Mouse (Mus musculus): ENCODE measurements around the gene Irak3.
"Not testable (repeated sequence)": the region's sequence is repeated elsewhere in the genome, so short reads cannot be mapped to it uniquely, and the experiment has no call there.

Irak3 gene

DNA sequence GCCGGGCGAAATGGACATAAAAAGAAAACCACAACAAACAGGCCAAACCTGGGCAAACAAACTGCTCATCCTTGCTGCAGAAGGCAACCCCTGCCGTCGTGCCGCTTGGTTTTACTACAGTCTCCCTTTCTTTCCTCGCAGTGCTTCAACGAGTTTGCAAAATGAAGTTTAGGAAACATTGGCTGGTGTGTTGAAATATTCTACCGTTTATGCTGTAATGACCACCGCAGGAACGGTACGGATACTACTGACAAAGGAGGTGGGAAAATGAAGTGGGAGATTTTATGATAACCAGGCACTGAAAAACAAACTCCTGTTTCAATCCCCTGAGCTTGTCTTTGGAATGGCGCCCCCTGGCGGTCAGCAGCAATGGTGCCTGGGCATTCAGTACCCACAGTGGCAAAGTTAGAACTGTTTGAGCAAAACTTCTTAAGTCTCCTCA is at the start of gene Irak3:
Gene Irak3 (minus strand): TSS at position 170 of the 442 bp plus-strand sequence.
- DNase-seq, result peak; percentile 86

DNA sequence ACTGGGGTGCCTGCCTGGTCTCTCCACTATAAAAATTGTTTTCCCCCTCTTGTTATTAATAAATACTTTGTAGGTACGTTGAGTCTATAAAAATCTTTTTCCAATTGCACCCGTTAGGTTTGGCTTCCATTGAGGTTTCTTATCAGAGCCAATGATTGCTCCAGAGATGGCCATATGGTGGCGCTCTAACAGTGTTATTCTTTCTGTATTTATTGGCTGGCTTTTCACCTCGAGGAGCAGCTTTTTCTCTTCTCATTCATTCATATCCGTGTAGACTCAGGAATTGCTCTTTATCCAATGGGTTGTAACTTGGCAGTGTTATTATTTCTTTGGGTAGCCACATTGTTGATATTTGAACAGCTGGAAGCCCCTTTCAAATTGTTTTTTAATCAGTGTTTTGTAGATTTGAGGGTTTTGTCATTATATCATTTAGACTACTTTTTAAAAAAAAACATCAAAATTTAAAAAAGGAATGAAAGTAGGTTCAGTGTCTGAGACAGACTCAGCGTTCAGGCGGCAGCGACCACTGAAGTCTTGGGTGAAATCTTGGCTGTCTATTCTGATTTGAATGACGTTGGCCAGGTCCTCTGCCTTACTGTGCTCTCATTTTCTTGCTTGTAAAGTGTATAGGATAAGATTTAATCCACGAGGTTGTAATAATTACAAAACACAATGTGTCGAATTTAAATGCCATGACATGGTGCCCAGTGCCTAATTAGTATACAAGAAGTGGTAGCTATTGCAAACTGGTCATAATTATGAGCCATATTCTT is 49.2 kb upstream of the Irak3 start:
- DNase-seq, result no peak

DNA sequence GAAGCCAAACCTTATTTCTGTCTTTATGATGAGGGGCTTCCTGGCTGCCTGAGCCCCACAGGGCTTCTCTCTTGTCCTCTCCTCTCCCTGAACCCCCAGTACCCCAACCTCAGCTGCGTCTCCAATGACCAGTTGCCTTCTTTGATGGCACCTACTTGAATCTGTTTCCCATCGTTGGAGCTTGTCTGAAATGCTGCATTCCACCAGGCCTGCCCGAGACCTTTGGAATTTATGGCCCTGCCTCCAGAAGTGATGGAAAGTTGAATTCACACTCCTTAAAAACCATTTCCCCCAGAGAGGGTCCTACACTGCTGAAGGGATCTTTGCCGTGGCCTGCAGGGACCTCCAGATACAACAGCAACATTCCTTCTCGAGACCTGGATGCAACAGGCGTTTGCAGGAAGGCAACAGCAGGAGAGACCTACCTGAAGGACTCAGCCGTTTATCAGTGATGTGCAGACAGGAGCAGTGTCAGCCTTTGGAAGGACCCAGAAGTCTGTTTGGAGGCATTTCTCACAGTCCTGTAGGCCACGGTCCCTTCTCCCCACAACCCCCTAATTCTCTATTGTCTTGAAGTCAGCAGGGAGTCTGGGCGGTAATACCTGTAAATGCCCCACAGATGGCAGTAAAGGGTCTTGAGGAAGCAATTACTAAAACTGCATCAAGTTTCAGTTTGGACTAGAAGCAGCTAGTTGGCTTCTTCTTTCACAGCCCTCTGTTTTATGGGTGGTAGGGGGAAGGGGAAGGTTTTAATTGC is 45.2 kb upstream of the Irak3 start:
- DNase-seq, result peak; percentile 23

DNA sequence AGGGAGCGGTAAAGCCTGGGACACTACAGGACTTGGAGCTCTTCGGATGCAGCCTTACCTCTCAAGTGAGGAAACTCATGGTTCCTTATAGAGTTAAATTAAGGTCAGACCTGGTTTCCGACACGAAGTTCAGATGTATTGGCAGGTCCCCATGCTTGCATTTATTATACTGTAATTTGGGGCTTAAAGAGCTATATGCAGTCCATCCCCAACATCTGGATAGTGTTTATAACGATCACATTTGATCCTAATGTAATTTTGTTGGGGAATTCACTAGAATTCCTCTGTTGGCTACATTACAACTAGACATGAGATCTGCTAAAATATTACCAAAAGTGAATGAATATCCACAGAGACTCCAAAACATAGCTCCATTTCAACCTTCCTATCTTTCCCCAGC is 43.8 kb upstream of the Irak3 start:
- DNase-seq, result no peak

DNA sequence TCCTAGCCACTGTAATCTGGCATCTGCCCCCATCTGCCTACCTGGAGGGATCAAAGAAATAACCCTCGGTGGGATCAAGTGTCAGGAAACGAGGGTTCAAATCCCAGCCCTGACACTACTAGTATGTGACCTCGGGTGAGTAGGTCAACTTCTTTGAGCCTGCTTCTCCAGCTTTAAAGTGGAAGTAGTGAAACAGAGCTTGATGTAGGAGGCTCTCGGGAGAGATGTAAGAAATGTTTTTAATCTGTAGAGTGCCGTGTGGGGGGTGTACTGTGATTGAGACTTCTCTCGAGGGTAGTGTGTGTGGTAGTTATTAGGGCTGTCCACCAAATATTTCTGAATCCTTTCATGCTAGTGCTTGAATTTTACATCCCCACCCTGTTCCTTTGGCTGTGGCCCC is 40.5 kb upstream of the Irak3 start:
- no peak for DNase-seq

DNA sequence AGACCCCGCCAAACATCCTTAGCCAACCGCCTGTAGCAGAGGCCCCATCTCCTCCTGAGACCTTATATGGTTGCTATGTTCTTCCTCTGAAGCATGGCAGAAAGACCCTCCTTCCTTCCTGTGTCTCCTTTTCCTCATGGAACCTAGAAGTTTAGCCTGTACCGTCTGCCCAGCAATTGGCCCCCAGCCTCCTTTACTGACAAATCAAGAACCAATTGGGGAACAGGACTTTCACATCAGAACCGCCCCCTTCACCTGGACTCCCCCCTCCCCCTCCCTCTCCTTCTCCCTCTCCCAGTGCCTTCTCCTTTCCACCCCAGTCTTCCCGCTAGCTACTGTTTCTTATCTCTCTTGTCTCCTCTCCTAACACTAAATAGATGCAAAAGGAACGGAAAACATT is 37.5 kb upstream of the Irak3 start:
- DNase-seq, result no peak

DNA sequence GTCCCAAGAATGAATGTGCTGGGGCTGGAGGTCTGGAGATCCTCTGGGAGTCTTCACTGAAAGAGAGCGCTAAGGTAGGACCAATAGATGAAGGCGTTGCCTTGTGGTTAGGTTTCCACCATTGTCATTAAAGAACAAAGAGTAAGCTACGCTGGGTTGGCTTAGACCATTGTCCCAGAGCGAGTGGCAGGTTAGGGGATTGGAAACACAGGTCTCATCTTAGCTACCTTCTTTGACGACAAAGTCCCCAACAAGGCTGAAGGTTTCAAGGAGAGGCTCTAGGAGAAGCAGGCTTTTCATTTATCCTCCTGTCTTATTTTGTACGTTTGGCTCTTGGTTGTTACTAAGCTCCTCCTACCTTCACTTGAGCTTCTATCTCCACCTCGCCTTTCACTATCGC is 36.3 kb upstream of the Irak3 start:
- DNase-seq, result no peak

DNA sequence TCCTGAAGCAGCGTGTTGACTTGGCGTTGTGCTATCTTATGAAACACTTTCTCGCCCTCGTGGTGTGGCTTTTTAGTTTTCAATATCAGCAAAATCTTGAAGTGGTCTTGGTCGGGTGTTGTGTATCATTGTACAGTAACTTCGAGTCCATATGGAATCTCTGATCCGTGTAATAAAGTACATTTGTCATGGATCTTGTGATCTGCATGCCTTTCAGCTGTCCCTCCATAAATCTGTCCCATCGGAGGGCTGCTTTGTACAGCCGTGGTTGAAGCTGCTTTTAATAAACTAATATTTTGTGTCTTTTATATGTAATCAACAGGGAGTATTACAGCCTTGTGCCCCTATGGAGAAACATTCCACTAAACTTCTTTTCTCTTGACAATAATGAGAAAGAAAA is 34.9 kb upstream of the Irak3 start:
- no peak for DNase-seq

DNA sequence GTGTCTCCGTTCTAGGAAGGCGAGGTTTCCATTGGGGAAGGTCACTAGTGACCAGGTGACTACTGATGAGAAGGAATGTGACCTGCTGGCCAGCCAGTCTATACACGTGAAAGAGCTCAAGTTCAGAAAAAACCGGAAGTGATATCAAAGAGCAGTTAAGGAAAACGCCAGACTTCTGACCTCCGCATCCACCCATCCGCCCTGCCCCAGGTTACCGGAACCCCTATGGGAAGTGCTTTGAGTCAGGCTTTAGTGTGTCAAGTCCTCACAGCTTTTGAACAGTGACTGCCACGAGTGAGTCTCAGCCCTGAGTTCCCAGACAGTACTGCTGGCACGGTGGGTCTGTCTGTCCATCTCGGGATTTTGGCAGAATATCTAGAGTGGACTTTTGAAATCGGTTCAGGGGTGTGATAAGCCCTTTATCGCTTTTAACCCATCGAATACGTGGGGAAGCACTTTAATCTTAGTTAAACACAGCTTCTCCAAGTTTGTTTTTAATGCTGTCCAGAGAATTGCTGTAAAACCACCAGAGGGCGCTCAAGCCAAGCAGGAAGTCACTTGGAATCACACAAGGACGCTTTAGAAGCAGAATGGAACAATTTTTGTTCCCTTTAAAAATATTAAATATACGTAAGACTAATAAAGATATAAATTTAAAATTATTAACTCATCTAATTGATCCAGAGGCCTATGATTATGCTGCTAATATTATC is 31.9 kb upstream of the Irak3 start:
- peak; percentile 73 for DNase-seq

DNA sequence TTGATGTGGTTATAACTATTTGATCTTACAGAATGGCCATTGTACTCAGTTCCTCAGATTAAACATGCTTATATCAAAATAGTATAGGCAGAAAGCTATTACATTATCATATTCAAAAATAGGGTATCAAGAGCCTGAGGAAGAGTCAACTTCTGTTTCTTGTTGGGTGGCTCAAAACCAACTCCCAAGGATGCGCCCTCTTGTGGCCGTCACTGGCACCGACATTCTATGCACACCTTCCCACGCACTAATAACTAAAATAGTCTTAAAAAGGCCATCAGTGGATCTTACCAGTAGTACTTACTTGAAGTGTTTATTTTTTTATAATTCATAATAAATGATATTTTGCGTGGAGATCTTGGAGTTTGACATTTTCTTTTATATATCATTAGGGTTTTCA is 29.8 kb upstream of the Irak3 start:
- peak; percentile 73 for DNase-seq

DNA sequence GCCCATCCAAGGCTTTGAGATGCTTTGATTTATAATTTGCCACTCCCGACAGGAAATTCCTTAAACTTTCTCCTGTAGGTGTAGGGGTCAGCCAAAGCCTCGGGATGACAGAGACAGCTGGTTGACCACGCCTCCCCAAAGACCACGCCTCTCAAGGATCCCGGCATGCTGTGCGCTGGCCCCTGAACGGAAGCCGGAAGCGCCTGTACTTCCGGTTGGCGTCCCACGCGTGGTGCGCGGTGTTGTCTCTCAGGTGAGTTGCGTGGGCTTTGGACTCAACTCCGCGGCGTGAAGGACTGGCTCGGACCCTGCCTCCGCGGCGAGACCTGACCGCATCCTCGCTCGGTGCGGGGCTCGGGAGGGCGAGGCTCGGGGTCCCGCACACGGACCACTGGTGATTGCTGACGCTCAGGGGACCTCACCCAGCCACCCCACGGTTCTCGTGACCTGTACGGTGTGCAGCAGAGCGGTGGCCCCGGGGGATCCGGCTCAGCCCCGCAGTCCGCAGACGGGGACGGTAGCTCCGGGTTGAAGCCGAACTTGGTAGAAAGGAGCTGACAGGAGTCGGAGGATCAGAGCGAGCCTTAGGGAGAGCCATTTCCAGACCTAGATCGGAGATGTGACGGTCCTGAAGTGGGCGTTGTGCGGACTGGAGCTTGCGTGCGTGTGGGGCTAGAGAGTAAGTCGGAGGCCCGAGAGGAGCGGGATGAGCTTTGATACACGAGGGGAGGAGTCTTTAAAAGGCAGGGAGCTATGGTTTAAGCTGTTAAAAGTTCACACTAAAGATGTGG is 25.1 kb upstream of the Irak3 start, which contains the start of gene Llph:
Gene Llph (plus strand): TSS at position 200 of the 791 bp plus-strand sequence.
- peak; percentile 91 for DNase-seq

DNA sequence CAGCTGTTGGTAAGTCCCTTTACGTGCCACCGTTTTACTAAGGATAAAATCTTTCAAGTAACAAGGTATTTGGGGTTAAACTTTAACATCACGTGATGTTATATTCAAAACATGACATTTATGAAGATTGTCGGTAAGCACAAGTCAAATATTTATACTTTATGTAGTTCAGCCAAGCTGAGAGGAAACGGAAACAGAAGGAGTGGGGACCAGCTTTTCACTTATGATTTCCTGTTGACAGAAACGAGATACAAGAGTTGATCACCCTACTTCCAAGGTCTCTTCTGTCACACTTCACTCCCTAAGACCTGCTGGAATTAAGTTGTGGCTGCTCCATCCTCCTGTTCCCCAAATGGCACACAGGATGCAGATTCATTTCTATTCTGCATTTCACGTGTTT is 18.8 kb upstream of the Irak3 start:
- DNase-seq, result no peak

DNA sequence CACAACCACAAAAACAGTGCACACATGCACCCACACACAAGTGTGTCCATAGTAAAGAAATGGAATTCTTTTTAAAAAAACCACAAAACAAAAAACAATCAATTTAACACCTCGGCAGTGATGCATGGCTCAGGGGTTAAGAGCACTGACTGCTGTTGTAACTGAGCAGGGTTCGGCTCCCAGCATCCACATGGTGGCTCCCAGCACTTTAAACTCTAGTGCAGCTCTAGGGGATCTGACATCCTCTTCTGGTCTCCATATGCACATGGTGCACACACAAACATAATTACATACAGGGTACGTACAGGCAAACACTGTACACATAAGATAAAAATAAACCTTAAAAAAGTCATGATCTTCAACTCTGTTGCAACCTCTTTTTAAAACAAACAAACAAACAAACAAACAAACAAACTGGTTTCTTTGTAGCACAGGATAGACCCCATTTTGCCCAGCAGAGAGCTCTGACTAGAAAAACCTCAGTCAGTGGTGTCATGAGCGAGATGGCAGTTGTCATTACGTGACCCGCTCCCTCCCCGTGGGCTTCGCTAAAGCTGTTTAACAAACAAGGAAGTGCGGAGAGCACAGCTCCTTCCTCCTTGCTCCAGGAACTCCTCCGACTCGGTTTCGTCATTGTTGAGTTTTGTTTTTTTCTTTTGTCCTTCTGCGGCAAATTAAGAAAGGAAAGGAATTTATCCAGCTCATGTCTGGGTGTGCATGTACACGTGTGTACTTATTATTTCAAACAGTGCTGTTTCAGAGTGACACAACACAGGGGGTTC is 17.8 kb upstream of the Irak3 start:
- peak; percentile 20 for DNase-seq

DNA sequence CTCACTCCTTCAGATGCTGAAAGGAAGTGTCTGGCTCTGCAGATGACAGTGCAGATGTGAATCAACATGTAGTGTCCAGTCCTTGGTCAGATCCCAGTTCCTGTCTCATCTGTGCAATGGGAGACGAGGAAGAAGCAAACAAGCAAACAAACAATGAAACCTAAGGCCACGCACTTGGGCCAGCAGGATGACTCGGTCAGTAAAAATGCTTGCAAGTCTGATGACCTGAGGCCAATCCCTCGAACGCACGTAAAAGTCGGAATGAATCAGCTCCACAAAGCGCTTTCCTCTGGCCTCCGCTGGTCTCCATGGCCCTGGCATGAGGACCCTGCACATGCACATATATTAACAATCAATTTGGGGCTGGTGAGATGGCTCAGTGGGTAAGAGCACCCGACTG is 17.1 kb upstream of the Irak3 start:
- DNase-seq, result no peak

DNA sequence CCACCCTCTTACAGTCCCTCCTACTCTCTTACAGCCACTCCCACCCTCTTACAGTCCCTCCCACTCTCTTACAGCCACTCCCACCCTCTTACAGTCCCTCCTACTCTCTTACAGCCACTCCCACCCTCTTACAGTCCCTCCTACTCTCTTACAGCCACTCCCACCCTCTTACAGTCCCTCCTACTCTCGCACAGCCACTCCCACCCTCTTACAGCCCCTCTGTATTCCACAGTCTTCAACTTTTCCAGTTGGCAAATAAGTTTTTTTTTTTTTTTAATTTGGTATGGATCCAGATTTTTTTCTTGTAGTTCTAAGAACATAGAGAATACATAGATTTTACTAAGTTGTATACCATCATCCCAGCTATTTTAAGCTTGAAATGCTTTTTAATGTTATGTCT is 15.2 kb upstream of the Irak3 start:
- not testable (repeated sequence) for DNase-seq

DNA sequence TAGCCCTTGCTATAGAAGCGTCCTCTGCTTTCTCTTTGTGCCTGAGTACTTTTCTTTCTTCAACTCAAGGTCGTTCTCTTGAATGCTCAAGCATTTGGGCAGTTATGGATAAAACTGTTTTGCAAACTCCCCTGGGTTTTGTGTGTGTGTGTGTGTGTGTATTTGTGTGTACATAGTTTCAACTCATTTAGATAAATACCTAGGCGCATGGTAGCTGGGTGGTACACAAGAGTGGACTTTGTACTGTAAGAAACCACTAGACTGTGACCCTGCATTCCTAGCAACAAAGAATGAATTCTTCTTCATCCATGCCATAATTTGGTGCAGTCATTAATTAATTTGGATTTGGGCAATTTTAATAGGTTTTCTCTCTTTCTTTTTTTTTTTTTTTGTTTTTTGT is 8.2 kb upstream of the Irak3 start:
- DNase-seq, result no peak

DNA sequence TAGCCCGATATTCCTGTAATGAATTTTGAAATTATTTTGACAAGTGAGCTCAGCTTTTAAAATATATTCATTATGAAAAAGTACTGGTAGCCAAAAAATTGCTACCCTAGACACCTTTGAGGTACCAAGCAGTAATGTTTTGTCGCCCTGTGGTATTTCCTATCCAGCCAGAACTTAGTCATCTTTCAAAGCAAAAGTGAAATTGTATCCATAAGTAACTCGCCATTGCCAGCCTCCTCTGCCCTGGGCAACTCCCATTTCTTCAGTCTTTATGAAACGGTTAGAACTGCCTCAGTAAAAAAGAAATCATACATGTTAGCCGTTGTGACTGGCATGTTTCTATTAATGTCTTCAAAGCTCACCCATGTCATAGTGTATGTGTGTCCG is 7.6 kb upstream of the Irak3 start:
- DNase-seq, result no peak

DNA sequence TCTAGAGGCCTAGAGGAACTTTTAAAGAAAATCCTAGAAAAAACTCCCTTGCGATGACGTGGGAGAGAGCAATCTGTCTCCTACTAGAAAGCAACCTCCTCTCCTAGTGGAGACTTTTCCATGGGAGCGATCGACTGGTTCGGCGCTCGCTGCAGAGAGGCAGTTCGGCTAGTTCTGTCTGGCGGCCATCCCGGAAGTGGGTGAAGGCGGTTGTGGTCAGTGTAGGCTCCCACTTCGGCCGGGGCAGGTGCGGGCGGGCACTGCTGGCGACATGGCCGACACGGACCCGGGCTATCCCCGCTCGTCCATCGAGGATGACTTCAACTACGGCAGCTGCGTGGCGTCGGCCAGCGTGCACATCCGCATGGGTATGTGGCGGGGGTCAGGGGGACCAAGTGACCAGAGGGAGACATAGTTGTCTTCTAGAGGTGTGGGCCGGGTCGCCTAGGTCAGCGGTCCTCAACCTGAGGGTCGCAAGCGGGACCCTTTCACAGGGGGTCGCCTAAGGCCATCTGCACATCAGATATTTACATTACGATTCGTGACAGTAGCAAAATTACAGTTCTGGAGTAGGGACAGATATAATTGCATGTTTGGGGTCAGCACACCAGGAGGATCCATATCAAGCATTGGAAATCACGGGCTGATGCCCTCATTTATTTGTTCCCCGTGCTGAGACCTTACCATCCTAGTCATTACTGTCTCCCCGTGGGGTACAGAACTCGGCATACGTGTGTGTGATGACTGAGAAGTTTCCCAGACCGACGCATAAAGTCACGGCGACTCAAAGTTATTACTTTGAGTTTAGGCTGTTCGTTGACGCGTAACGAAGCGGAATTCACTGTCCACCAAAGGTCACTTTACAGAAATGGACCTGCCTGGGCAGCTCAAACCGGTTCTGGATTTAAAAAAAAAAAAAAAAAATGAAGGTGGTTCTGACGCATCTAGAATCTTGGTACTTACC is 6.9 kb upstream of the Irak3 start:
- peak; percentile 82 for DNase-seq

DNA sequence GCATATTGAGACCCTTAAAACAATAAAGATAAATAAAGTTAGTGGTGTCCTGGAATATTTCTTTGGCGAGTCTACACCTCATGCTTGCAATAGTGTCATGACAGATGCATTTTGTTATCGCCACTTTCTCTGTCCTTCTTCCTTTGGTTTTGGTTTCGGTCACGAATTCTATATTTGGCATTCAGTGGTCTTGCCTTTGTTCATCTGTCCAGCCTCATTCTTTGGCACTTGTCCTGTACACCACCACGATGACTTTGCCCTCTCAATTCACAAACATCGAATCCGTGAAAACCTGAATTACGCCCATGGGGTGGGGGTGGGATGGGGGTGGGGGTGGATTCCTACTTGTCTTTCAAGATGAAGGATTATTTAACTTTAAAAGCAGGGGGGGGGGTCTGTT is 6.1 kb upstream of the Irak3 start:
- DNase-seq, result no peak

DNA sequence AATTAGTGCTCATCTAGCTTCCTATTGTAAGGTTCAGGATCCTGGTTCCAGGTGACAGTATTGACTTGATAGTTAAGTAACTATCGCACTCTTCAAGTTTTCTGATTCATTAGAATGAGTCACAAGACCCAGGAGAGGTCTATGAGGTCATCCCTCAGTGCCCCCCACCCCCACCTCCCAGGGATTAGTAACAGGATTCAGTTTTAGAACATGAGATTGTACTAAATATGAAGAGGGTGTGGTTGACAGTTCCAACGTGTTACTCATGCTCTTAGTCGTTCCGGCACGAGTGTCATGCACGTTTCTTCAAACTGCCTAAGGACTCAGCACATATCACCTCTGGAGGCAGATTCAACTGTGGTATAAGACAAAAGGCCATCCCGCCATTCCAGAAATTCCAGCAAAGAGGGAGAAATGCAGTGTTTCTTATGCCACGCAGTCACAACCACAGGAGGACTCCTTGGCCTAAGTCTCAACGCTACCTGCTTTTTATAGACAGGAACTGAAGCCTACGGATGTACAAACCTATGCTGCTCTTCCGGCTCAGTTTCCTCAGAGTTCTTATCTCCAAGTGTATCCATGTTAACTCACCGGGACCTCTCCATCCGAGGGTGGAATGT is 2.8 kb upstream of the Irak3 start:
- DNase-seq, result no peak
